Mouse (Mus musculus) ES-E14 (cell line): ENCODE data around the gene Noc3l. TPM values are rescaled to one million over a fixed set of nuclear protein-coding genes. Genes with fewer than 3 reads are reported as not detected.
A peak's percentile ranks its signal among the peaks of the same experiment; 100 is the strongest.

ENCODE experiments used
- DNase-seq: peaks from one replicate; pipeline ENCODE4 v3.0.0-alpha.2; 2013; ENCODE audit warnings: low read depth, low spot score
- H3K27ac ChIP-seq: 2 replicates; pipeline ENCODE4 v1.5.1; 2012; ENCODE audit warnings: low read depth, mild to moderate bottlenecking, low read length, moderate library complexity, mixed read lengths; ENCODE audit not compliant: poor library complexity, insufficient read depth, severe bottlenecking
- H3K36me3 ChIP-seq: 2 replicates; pipeline ENCODE4 v1.6.1; 2012; ENCODE audit warnings: mild to moderate bottlenecking, low read length, moderate library complexity, mixed read lengths; ENCODE audit not compliant: control insufficient read depth, poor library complexity, insufficient read depth, severe bottlenecking
- H3K4me1 ChIP-seq, 2 experiments: fragments of 150-350 bp in 1 of 2; sonication (generic) in 1 of 2; 2 replicates each; pipeline ENCODE4 v1.6.1; 2012; ENCODE audit warnings: low read length in 2 of 2, mild to moderate bottlenecking in 1 of 2, mixed read lengths in 1 of 2; ENCODE audit not compliant: control insufficient read depth in 2 of 2, insufficient read depth in 2 of 2, poor library complexity in 1 of 2
- H3K4me3 ChIP-seq, 2 experiments: fragments of 150-350 bp in 1 of 2; sonication (generic) in 1 of 2; 2 replicates each; pipeline ENCODE4 v1.5.1; 2012; ENCODE audit warnings: low read length in 2 of 2, low read depth in 1 of 2, mild to moderate bottlenecking in 1 of 2, mixed read lengths in 1 of 2; ENCODE audit not compliant: insufficient read depth in 1 of 2, poor library complexity in 1 of 2, severe bottlenecking in 1 of 2
- H3K9ac ChIP-seq: 2 replicates; pipeline ENCODE4 v1.6.1; 2012; ENCODE audit warnings: low read depth, mild to moderate bottlenecking, low read length, mixed read lengths; ENCODE audit not compliant: poor library complexity, insufficient read depth, severe bottlenecking
- H3K9me3 ChIP-seq: fragments of 150-350 bp; sonication (generic); 2 replicates; pipeline ENCODE4 v1.6.1; 2012; ENCODE audit warnings: low read depth, mild to moderate bottlenecking, low read length; ENCODE audit not compliant: control insufficient read depth, insufficient read depth
- CHD2 ChIP-seq: IDR thresholded peaks from 2 replicates; pipeline ENCODE4 v1.6.1; 2014; ENCODE audit warnings: mild to moderate bottlenecking, low read depth, low read length, inconsistent platforms
- HCFC1 ChIP-seq: IDR thresholded peaks from 2 replicates; pipeline ENCODE4 v1.6.1; 2012; ENCODE audit warnings: low read length, inconsistent platforms, borderline replicate concordance; ENCODE audit not compliant: insufficient read depth
- MAFK ChIP-seq: IDR thresholded peaks from 2 replicates; pipeline ENCODE4 v1.6.1; 2014; ENCODE audit warnings: mild to moderate bottlenecking, low read depth, low read length, inconsistent platforms; ENCODE audit not compliant: insufficient read depth
- ZC3H11A ChIP-seq: IDR thresholded peaks from 2 replicates; pipeline ENCODE4 v1.6.1; 2012; ENCODE audit warnings: low read depth, mild to moderate bottlenecking, inconsistent platforms, low read length, borderline replicate concordance
- ZNF384 ChIP-seq: IDR thresholded peaks from 2 replicates; pipeline ENCODE4 v1.6.1; 2012; ENCODE audit warnings: low read depth, low read length, inconsistent platforms
- in situ Hi-C, 2 experiments: fragments of 600-800 bp; cut with MboI; formaldehyde crosslinking; loops; one replicate each; pipeline ENCODE4 v1.15.1; 2025; ENCODE audit warnings: low sequenced_read_pairs in 2 of 2, inconsistent platforms in 1 of 2; ENCODE audit not compliant: unreplicated experiment in 2 of 2
- total RNA-seq: library from RNA; depleted of rRNA; stranded (reverse); fragments of 300-350 nt; gene quantifications from 2 replicates; pipeline ENCODE4 v1.2.3, GENCODE M21; 2012

The Noc3l gene
- total RNA-seq, 1 experiment, result 29.9 TPM

- DNase-seq, result no peak
- Histone ChIP-seq H3K36me3 (peaks cover 41% of the 10 kb centered on the region), H3K4me1 (peaks cover 0 to 3% of the 10 kb centered on the region in 2 experiments; a peak in 1 of 4 replicates), H3K9ac (no peak overlapping the region), H3K27ac (no peak overlapping the region), H3K9me3 (no peaks in the 10 kb centered on the region), H3K4me3 (no peak overlapping the region)
- in situ Hi-C loops, result no loop called here
- TF ChIP-seq ZC3H11A (no peak), MAFK (no peak), ZNF384 (no peak), HCFC1 (no peak)
Measured at GRCm38 (mm10) chr19:38796546-38796945, 22.5 kb downstream of the Noc3l start.

- Histone ChIP-seq H3K27ac (no peak overlapping the region), H3K36me3 (peaks cover 49% of the 10 kb centered on the region), H3K9me3 (no peaks in the 10 kb centered on the region), H3K4me3 (no peak overlapping the region), H3K9ac (no peak overlapping the region), H3K4me1 (no peaks in the 10 kb centered on the region)
- in situ Hi-C loops, result no loop called here
- TF ChIP-seq HCFC1, result no peak
- TF ChIP-seq MAFK, result no peak
- TF ChIP-seq ZC3H11A, result no peak
- TF ChIP-seq ZNF384, result no peak
- TF ChIP-seq CHD2, result no peak
- DNase-seq, result no peak
Measured at GRCm38 (mm10) chr19:38793563-38794045, 25.4 kb downstream of the Noc3l start.

GRCm38 (mm10) chr19:38787756-38788155 lies 31.3 kb downstream of the Noc3l start:
- in situ Hi-C loops, result no loop called here

GRCm38 (mm10) chr19:38783542-38783941 lies 35.5 kb downstream of the Noc3l start:
- no peak for TF ChIP-seq ZNF384
- peak; percentile 36; the same call in 1 of the 2 replicates for TF ChIP-seq MAFK
- TF ChIP-seq CHD2, result no peak
- no peak for TF ChIP-seq HCFC1
- no peak for TF ChIP-seq ZC3H11A

More at GRCm38 (mm10) chr19:38787756-38788155, 31.3 kb downstream of the Noc3l start:
- no peak for DNase-seq
- no peak overlapping the region for H3K27ac ChIP-seq
- TF ChIP-seq CHD2 (no peak), ZC3H11A (no peak), HCFC1 (no peak), MAFK (no peak), ZNF384 (no peak)
- no peaks in the 10 kb centered on the region for H3K9me3 ChIP-seq
- peaks cover 23% of the 10 kb centered on the region for H3K36me3 ChIP-seq
- H3K9ac ChIP-seq, result no peak overlapping the region
- H3K4me3 ChIP-seq, result no peak overlapping the region
- no peaks in the 10 kb centered on the region for H3K4me1 ChIP-seq

GRCm38 (mm10) chr19:38778805-38779204 lies 40.2 kb downstream of the Noc3l start:
- no peak overlapping the region for H3K27ac ChIP-seq
- TF ChIP-seq HCFC1 (no peak), ZC3H11A (no peak), MAFK (no peak), ZNF384 (no peak), CHD2 (no peak)
- H3K4me3 ChIP-seq, result no peak overlapping the region

More at GRCm38 (mm10) chr19:38783542-38783941, 35.5 kb downstream of the Noc3l start:
- in situ Hi-C loops, result no loop called here
- peaks cover 2% of the 10 kb centered on the region; the same call in 1 of the 2 replicates for H3K36me3 ChIP-seq
- H3K9me3 ChIP-seq, result no peaks in the 10 kb centered on the region
- no peaks in the 10 kb centered on the region for H3K4me1 ChIP-seq
- no peak overlapping the region for H3K4me3 ChIP-seq
- DNase-seq, result no peak
- H3K27ac ChIP-seq, result no peak overlapping the region
- H3K9ac ChIP-seq, result no peak overlapping the region

More at GRCm38 (mm10) chr19:38778805-38779204, 40.2 kb downstream of the Noc3l start:
- in situ Hi-C loops, result loop anchor here in 1 of 2 experiments (10.0 kb wide), 1 partner anchor 354 kb away; no protein-coding TSS in a partner anchor
- DNase-seq, result no peak
- Histone ChIP-seq H3K9ac (no peak overlapping the region), H3K36me3 (no peaks in the 10 kb centered on the region), H3K4me1 (no peaks in the 10 kb centered on the region), H3K9me3 (no peaks in the 10 kb centered on the region)
